Mouse (Mus musculus) forebrain, embryonic 16.5 days (tissue): ENCODE measurements around the gene Fry. TPM values are rescaled to one million over a fixed set of nuclear protein-coding genes. Genes with fewer than 3 reads are reported as not detected.

Experiments used
- ATAC-seq: fragments of 200-750 bp; cut with Nextera tagmentation; 2 replicates; pipeline ENCODE4 v1.8.0; 2017; ENCODE audit warnings: mild to moderate bottlenecking, moderate library complexity
- H3K27ac ChIP-seq: fragments of 300-500 bp; sonication (generic); 2 replicates; pipeline ENCODE4 v1.5.1; 2014; ENCODE audit warnings: low read length, control low read depth
- H3K27me3 ChIP-seq: fragments of 300-500 bp; sonication (generic); replicated peaks from 2 replicates; pipeline ENCODE4 v1.6.1; 2014; ENCODE audit warnings: low read length; ENCODE audit not compliant: control insufficient read depth, insufficient read depth
- H3K36me3 ChIP-seq: fragments of 300-500 bp; sonication (generic); 2 replicates; pipeline ENCODE4 v1.6.1; 2014; ENCODE audit not compliant: control insufficient read depth, insufficient read depth
- H3K4me1 ChIP-seq: fragments of 300-500 bp; sonication (generic); replicated peaks from 2 replicates; pipeline ENCODE4 v1.6.1; 2014; ENCODE audit warnings: low read length; ENCODE audit not compliant: control insufficient read depth, insufficient read depth
- H3K4me2 ChIP-seq: fragments of 300-500 bp; sonication (generic); 2 replicates; pipeline ENCODE4 v1.6.1; 2014; ENCODE audit warnings: mild to moderate bottlenecking, low read length, control low read depth
- H3K4me3 ChIP-seq: fragments of 300-500 bp; sonication (generic); replicated peaks from 2 replicates; pipeline ENCODE4 v1.5.1; 2014; ENCODE audit warnings: mild to moderate bottlenecking, low read length, control low read depth
- H3K9ac ChIP-seq: fragments of 300-500 bp; sonication (generic); replicated peaks from 2 replicates; pipeline ENCODE4 v1.6.1; 2014; ENCODE audit warnings: low read depth, low read length, control low read depth
- H3K9me3 ChIP-seq: fragments of 300-500 bp; sonication (generic); 2 replicates; pipeline ENCODE4 v1.6.1; 2016; ENCODE audit warnings: low read length; ENCODE audit not compliant: control insufficient read depth
- WGBS: fragments of 180-500 bp; shearing (Covaris S2); extraction: QIAGEN DNeasy Blood & Tissue Kit; methylation state at CpG from one replicate; pipeline ENCODE4 v1.1.7; 2014; 5-methylcytosine and 5-hydroxymethylcytosine counted together
- polyA plus RNA-seq: library from polyadenylated mRNA; unstranded; fragments of >200 nt; fragmentation: Nextera tagmentation; extraction: Ambion mirVana; gene quantifications from 2 replicates; pipeline ENCODE4 v1.2.1, GENCODE M21; 2015

Fry gene
- polyA plus RNA-seq, 1 experiment from 2014 or later = 45.4 TPM

DNA sequence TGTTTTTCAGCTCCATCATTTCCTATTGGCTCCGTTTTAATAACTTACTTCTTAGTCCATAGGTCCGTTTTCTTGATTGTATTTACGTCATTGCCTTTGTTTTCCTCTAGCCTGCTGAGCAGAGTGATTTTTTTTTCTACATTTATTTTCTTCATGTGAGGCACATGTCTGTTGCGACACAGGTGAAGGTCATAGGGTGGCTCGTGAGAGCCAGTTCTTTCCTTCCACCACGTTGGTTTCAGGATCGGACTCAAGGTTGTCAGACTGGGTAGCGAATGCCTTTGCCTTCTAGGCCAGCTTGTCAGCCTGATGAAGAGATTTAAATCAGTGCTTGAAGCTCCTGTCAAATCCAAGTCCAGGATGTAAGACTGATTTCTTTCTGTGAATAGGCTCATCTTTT lies 101.0 kb downstream of the Fry start:
- Histone ChIP-seq H3K36me3 (no peaks in the 10 kb centered on the region), H3K9ac (no peak overlapping the region), H3K4me3 (no peak overlapping the region), H3K9me3 (no peaks in the 10 kb centered on the region), H3K27ac (no peak overlapping the region), H3K27me3 (no peaks in the 10 kb centered on the region), H3K4me2 (no peak overlapping the region), H3K4me1 (no peaks in the 10 kb centered on the region)
- 81% methylated on average over 8 of the region's 8 CpGs for WGBS
- ATAC-seq = no peak

DNA sequence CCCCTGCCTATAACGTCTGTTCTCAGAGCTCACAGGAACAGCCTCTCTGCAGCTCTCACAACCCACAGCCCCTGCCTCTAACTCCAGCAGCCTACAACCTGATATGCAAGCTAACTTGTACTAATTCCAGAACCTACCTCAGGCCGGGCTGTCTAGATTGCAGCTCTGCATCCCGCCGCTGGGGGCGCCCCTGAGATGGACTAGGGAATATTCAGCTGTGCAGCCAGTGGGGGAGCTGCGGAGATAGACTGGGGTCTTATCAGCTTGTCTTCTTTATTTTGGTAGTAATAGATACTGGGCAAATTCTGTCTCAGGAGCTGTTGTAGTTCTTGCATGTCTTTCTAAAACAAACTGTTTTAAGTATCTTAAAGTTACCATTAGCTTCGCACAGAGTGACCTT lies 101.9 kb downstream of the Fry start:
- H3K9ac ChIP-seq = no peak overlapping the region
- no peaks in the 10 kb centered on the region for H3K9me3 ChIP-seq
- no peak for ATAC-seq

DNA sequence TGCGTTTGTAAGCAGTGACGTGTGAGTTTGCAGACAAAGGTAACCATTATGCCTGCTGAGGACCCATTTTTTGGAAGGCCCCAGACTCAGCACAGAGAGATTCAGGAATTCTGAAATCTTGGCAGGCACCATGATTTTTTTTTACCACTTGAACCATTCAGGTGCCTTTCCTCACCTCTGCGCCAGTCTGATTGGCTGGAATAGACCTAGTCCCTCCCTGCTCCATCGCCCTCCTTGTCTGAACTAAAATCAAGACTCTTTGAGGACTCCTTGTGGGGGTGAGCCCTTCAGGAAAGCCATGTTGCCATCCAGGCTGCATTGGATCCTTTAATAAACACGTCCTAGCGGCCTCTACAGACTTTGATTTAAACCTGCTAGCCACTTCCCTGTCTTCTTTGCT lies 103.4 kb downstream of the Fry start:
- Histone ChIP-seq H3K4me1 (no peaks in the 10 kb centered on the region), H3K27me3 (no peaks in the 10 kb centered on the region), H3K36me3 (no peaks in the 10 kb centered on the region), H3K9ac (no peak overlapping the region), H3K4me3 (no peak overlapping the region), H3K9me3 (no peaks in the 10 kb centered on the region), H3K27ac (no peak overlapping the region), H3K4me2 (no peak overlapping the region)
- no peak for ATAC-seq
- WGBS = 69% methylated on average over 6 of the region's 6 CpGs

More for the DNA sequence above, 101.9 kb downstream of the Fry start:
- WGBS = 38% methylated on average over 7 of the region's 7 CpGs
- Histone ChIP-seq H3K4me1 (no peaks in the 10 kb centered on the region), H3K27ac (no peak overlapping the region), H3K4me2 (no peak overlapping the region), H3K4me3 (no peak overlapping the region), H3K27me3 (no peaks in the 10 kb centered on the region), H3K36me3 (no peaks in the 10 kb centered on the region)

DNA sequence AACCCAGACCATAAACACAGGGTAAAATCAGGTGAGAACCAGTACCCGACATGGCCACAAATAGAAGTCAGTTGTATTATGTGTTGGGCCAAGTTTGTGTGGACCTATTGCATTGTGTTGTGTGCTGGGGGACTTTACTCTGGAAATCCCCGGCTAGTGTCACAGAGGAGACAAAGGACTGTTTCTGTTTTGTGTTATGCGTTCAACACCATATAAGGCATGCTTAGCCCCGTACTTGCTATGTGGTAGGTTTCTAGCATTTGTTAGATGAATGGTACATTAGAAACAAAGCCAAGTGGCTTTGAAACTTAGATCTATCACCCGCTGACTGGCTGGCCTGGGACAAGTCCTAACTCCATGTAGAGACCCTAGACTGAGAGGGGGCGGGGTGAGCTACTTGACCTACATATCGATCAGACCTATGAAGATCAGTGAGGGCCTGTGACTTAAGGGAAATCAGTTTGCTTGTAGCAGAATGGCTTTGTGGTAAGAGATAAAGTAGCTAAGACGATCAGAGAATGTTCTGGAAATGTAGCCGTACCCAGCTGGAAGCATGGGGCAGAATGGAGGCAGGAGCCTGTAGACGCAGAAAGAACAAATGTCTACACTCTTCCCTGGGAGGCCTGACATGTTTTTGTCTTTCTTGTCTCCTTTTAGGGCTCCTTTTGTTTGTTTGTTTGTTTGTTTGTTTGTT lies 105.2 kb downstream of the Fry start:
- Histone ChIP-seq H3K4me3 (no peak overlapping the region), H3K27me3 (no peaks in the 10 kb centered on the region), H3K4me1 (no peaks in the 10 kb centered on the region), H3K27ac (no peak overlapping the region), H3K4me2 (no peak overlapping the region), H3K9ac (no peak overlapping the region), H3K36me3 (no peaks in the 10 kb centered on the region), H3K9me3 (no peaks in the 10 kb centered on the region)
- no peak for ATAC-seq
- WGBS = 88% methylated on average over 10 of the region's 10 CpGs

DNA sequence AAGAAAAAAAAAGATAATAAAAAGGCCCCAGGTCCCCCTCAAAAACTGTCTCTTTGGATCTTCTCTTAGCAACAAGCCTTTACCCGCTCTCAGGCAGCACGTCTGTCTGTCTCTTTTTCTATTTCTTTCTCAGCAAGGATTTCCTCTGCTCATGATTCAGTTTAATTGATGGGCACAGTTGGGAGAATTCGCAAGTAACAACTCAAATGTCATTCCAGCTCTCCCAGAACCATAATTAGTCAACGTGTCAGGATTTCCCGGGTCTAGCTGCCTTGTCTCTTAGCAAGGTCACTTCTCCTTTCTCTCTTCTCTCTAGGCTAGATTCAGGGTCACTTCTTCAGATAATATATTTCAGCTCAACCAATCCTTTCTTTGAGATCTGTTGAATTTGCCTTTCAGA lies 110.6 kb downstream of the Fry start:
- H3K27ac ChIP-seq = no peak overlapping the region
- H3K9me3 ChIP-seq = 0 out of 2 replicates have a peak, but pooled peaks cover 3% of the 10 kb centered on the region
- 58% methylated on average over 5 of the region's 5 CpGs for WGBS
- H3K4me2 ChIP-seq = no peak overlapping the region
- ATAC-seq = no peak
- no peak overlapping the region for H3K9ac ChIP-seq
- no peak overlapping the region for H3K4me3 ChIP-seq
- H3K4me1 ChIP-seq = no peaks in the 10 kb centered on the region
- H3K27me3 ChIP-seq = no peaks in the 10 kb centered on the region
- no peaks in the 10 kb centered on the region for H3K36me3 ChIP-seq

DNA sequence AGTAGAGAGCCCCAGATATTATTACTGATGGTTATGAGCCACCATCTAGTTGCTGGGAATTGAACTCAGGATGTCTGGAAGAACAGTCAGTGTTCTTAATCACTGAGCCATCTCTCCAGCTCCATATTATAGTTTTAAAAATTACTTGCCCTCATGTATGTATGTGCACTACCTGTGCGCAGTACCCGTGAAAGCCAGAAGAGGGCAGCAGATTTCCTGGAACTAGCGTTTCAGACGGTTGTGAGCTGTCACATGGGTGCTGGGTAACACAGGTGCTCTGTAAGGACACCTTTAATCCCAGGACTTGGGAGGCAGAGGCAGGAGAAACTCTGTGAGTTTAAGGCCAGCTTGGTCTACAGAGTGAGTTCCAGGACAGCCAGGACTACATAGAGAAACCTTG lies 111.3 kb downstream of the Fry start:
- Histone ChIP-seq H3K27ac (no peak overlapping the region), H3K9ac (no peak overlapping the region), H3K36me3 (no peaks in the 10 kb centered on the region), H3K4me2 (no peak overlapping the region), H3K9me3 (0 out of 2 replicates have a peak, but pooled peaks cover 3% of the 10 kb centered on the region), H3K27me3 (no peaks in the 10 kb centered on the region), H3K4me1 (no peaks in the 10 kb centered on the region), H3K4me3 (no peak overlapping the region)
- WGBS = 90% methylated on average over 4 of the region's 4 CpGs
- ATAC-seq = no peak

DNA sequence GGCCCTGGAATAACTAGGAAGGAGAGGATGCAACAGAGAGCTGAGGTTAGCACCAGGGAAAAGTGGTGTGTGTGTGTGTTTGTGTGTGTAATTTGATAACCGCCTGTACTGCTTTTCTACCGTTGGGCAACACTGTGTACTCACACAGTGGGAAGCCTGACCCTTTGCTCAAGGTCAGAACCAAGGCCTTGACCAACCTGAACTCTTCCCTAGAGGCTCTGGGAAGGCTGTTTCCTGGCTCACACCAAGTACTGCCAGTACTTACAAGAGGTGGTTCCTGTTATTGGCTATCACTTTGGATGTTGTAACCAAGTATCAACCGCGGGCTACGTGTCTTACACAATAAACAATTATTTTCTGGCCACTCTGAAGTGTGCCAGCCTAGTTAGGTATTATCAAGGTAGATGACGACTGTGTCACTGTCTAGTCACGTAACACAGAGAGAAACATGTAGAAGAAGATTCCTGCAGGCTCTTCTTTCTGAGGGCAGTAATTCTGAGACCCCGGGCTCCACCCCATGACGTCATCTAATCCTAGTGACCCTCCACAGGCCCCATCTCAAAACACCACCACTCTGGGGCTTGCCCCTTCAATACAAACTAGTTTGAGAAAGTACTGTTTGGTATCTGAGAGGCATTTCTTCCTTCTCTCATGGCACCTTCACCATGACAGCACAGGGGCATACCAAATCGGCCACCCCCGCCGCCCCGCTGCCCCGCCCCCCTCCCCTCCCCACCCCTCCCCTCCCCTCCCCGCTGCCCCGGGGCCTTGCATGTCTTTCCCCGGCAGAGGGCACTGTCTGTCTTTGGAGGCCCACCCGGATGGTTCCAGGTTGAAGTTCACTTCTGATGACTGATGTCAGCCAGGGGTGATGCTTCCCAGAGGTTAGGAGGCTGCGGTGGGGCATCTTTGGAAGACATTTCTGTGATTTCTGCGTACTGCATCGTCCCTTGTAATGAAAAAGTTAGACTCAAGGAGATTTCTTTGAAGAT lies 114.0 kb downstream of the Fry start:
- peak; percentile 67 for ATAC-seq
- Histone ChIP-seq H3K27ac (no peak overlapping the region), H3K27me3 (no peaks in the 10 kb centered on the region), H3K9me3 (peaks cover 5% of the 10 kb centered on the region; the same call in 1 of the 2 replicates), H3K4me3 (no peak overlapping the region), H3K4me2 (no peak overlapping the region), H3K9ac (no peak overlapping the region), H3K4me1 (no peaks in the 10 kb centered on the region), H3K36me3 (no peaks in the 10 kb centered on the region)
- 39% methylated on average over 18 of the region's 21 CpGs for WGBS

DNA sequence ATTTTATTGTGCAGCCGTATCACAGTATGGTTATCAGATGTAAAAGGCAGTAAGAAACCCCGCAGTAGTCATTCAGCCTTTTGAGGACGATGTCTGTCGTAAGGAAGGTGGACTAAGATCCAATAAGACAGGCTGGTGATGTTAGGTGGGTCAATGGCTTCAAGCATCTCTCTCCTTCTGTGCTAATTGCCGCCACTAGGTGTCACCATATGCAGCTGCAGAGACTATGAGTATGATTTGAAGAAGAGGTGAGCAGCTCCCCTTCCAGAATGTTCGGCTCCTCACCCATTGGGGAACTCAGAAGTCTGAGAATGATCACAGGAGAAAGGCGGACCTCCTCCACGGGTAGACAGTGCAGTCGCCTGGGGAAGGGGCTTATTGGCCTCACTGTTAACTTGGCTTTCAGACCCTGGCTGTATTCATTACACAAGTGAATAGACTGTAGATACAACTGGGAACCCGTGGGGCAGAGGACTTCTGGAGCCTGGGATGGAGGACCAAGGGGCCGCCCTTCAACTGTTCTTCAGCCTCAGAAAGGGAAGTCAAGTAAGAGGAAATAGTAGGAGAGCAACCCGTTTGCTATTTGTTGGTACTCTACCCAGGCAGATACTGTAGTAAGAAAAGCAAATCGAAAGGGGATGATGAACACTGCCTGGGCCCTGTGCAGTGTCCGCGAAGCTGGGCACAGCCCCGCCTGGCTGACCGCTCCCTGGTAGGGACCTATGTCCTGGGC lies 114.9 kb downstream of the Fry start:
- H3K4me1 ChIP-seq = no peaks in the 10 kb centered on the region
- peaks cover 5% of the 10 kb centered on the region; the same call in 1 of the 2 replicates for H3K9me3 ChIP-seq
- H3K4me3 ChIP-seq = no peak overlapping the region
- 56% methylated on average over 17 of the region's 17 CpGs for WGBS
- H3K9ac ChIP-seq = no peak overlapping the region
- peak; percentile 82 for ATAC-seq
- H3K27me3 ChIP-seq = no peaks in the 10 kb centered on the region
- H3K27ac ChIP-seq = no peak overlapping the region
- H3K36me3 ChIP-seq = no peaks in the 10 kb centered on the region
- H3K4me2 ChIP-seq = no peak overlapping the region

DNA sequence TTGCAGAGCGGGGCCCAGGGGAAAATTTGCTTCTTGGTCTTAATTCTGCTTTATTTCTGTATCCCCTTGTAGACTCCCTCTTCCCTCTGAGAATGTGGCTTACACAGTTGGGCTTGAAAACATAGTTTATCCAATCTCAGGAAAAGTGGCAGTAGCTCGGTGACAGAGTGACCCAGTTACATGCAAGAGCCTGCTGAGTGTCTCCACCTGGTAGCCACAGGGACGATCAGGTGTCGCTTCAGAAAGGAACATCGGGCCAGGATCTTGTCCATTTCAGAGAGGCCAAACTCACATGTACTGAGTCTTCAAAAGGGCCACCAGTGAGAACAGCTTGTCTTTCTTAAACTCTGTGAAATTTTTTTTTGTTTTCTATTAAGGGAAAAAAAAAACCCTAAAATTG lies 117.5 kb downstream of the Fry start:
- ATAC-seq = no peak
- Histone ChIP-seq H3K4me2 (no peak overlapping the region), H3K9me3 (peaks cover 3% of the 10 kb centered on the region; the same call in 1 of the 2 replicates), H3K27ac (no peak overlapping the region), H3K27me3 (no peaks in the 10 kb centered on the region), H3K9ac (no peak overlapping the region), H3K4me3 (no peak overlapping the region), H3K36me3 (no peaks in the 10 kb centered on the region), H3K4me1 (no peaks in the 10 kb centered on the region)
- 96% methylated on average over 5 of the region's 5 CpGs for WGBS
